Mouse (Mus musculus) kidney, postnatal 25 days (tissue): Measurements from ENCODE around the gene Avpr2.

Experiments
- DNase-seq, 2 experiments: peaks; one replicate each; pipeline ENCODE4 v3.0.0; 2021; ENCODE audit warnings: mixed read lengths in 2 of 2

Gene Avpr2

DNA sequence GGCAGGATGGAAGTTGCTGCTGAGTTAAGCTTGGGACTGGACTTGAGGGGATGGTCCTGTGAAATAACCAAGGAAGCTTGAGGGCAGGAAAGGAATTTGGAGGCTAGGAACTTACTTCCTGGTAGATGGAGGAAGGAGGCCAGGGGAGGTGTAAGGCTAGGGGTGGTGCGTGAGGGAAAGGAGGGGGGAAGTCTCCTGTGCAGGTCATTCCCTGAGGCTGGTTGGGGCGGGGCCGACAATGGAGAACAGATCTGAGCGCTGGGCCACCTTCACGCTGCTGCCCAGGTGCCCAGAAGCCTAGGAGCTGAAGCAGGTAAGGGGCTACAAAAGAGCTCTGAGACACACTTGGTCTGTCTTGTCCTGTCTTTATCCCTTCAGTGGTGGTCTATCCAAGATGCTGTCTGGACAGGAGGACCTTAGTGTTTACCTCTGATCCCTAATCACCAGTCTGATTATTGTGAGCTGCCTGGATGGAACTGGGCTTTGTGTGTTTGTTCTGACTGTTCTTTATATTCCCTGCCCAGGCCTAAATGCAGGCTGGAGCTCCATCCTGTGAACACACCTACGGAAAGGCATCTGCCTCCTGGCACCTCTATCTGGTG lies at the start of gene Avpr2:
Avpr2 (plus strand) TSS at position 552 of the 602 bp plus-strand sequence.
- peak; percentile 49 to 65 for DNase-seq

DNA sequence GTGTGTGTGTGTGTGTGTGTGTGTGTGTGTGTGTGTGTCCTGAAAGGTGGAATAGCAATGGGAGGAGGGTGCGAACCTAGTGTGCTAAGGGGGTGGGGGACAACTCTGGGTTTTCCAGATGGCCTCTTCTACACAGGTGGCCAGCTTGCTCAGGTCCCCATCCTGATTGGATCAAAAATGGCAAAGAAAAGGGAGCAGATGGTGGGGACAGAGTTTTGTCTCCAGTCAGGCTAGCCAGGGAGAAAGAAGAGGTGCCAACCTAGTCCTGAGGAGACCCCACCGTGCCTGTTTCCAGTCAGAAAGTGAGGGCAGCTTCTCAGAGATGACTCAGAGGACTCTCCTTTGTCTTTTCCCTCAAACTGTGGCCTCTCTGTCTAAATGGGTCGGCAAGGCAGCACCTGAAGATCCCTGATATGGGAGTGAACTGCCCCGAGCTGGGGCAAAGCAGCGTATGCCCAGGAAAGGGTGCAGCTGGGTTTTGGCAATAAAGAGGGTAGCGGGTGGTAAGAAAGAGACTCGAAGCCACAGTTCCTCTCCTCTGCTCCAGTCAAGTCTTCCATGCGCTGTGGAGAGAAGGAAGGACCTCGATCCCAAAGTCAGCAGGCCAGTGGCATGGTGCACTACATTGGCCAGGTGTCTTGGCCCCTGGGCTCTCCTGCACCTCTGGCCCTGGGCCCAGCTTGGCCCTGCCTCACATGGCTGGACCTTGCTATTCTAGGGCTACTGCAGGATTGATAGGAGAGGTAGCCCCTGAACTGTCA lies 37.4 kb upstream of the Avpr2 start:
- DNase-seq = no peak

DNA sequence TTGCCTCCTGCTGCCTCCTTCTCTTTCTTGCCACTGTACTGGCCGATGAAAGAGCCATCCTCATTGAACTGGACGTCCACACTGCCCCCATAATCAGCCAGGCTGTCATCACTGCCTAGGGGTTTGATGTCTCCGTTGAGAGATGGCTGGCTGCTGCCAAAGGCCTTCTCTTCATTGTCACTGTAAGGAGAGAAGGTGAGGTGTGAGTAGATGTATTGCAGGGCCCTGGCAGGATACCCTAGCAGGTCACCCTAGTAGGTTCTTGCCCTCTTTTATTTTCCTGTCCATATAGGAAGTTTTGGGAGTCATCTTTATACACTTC lies 36.9 kb upstream of the Avpr2 start:
- no peak for DNase-seq

DNA sequence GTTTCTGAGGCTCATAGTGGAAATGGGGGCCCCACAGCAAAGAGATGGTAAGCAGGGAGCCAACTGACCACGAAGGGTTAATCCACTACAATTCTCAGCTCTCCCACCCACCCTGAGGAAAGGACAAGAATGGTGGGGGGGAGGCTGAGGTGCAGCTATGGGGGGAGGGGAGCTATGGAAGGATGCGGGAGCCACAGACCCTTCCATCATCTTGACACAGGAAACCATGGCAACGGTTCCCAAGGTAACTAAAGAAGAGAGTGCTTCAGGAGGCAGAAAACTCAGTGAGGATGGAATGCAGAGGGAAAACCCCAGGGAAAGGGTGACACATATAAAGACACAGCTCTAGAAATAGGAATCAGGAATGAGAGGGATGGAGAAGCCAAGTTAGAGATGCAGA lies 27.2 kb upstream of the Avpr2 start:
- no peak for DNase-seq

DNA sequence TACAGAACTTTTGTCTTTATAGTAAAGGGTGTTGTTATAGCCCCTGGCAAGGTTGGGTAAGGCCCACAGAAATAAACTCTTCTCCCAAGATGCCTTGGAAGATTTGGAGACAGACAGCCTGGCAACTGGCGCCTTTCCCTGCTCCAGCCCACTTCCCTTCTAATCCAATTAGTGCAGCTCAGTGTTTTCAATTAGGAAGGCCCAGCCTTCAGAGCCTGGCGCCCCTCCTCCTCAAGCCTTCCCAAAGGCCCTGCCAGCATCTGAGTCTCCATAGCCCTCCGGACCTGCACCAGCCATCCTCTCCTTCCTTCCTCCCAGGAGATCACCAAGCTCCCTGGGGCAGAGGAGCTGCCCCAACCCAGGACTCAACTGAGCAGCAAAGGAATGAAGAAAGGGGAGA lies 24.6 kb upstream of the Avpr2 start:
- no peak for DNase-seq

DNA sequence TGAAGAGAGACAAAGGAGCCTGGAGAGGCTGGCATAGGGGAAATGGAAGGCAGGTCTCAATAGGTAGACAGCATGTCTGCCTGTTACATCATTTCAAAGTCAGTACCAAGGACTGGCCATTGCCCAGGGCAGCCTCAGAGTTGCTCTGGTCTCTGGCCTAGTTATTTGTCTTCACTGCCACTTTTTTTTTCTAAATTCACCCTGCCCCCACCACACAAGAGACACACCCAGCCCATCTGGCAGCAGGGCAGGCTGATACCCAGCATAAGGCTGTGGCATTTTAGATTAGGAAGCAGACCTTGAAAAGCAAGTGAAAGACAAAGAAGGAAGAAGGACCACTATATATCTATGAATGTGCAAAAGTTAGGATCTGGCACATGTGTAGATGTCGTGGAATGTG lies 24.1 kb upstream of the Avpr2 start:
- no peak for DNase-seq

DNA sequence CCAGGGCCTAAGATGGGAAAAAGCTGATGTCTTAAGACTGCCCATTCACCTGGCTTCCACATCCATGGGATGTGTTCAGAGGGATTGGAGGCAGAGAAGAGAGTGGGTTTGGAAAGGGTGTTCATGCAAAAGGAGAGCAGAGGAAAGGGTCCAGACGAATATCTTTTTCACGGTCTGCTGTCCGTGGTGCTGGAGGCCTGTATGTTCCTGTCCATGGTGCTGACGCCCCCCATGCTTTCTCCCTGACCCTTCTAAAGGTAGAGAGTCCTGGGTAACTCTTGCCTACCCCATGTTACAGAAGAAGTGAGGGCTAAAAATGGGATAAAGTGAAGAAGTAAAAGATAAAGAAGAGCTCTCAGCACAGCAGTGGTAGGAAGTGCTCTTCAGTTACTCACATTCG lies 22.6 kb upstream of the Avpr2 start:
- peak in 1 of 2 experiments; percentile 32 for DNase-seq

DNA sequence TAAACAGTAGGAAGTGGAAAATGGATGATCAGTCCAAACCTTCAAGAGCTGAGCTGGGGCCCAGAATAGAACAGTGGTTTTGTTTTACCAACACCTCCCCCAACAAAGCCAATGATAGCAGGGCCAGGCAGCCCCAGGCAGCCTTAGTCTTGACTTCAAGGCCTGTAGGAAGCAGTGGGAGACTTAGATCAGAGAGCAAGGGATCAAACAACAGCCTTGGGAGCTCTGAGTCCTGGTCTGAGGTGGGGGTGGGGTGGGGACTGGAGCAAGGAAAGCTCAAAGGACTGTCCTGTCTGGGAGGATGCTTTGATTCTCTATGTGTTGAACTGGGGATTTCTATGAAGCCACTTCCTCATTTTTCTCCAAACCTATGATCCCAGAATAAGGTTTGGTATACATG lies 20.4 kb upstream of the Avpr2 start:
- DNase-seq = no peak

DNA sequence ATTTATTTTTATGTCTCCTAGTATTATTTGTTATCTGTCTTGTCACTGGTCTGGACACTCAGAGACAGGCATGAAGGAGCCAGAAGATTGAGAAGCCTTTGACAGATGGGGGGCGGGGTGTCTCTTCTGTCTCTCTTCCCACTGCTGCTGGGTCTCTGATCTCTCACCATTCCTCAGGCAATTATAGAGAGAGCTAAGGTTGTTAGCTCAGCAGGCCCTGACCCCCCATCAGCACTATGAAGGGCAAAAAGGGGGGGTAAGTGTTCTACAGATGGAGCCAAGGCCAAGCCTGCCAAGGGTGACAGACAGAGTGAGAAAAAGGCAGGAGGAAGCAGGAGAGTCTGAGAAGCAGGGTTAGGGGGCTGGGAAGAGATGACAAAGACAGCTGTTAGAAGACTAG lies 19.9 kb upstream of the Avpr2 start:
- DNase-seq = no peak

DNA sequence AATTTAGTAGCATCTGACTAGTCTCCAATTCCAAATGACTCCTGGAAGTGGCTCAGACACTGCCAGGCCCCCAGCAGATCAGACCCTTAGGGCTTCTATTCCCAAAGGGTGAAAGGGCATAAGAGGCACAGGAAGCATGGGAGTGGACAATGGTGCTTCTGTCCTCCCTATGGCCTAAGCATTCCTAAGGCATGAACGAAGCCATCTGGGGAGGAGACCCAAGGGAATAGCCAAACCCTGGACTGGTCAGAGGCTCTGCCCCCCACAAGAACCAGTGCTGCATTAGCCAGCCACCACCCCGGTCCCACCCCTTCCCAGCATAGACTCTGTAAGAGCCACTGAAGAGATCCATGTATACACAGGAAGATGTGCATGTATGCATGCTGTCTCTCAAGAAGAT lies 16.0 kb upstream of the Avpr2 start:
- no peak for DNase-seq

DNA sequence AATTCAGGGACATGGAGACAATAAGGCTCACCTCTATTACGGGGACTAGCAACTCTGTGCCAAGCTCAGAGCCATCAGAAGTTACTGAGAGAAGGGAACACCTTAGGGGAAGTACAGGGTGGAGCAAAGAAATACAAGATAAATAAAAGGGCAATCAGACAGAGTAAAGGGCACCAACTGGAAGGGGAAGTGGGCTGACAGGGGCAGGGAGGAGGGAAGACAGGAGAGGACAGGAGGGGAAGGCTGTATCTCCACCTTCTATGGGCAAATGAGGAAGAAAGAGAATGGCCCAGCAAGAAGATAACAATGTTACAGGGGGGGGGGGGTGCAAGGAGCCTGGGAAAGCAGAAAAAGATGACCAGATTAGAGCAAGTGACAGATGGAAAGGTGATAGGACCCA lies 14.9 kb upstream of the Avpr2 start:
- no peak for DNase-seq

DNA sequence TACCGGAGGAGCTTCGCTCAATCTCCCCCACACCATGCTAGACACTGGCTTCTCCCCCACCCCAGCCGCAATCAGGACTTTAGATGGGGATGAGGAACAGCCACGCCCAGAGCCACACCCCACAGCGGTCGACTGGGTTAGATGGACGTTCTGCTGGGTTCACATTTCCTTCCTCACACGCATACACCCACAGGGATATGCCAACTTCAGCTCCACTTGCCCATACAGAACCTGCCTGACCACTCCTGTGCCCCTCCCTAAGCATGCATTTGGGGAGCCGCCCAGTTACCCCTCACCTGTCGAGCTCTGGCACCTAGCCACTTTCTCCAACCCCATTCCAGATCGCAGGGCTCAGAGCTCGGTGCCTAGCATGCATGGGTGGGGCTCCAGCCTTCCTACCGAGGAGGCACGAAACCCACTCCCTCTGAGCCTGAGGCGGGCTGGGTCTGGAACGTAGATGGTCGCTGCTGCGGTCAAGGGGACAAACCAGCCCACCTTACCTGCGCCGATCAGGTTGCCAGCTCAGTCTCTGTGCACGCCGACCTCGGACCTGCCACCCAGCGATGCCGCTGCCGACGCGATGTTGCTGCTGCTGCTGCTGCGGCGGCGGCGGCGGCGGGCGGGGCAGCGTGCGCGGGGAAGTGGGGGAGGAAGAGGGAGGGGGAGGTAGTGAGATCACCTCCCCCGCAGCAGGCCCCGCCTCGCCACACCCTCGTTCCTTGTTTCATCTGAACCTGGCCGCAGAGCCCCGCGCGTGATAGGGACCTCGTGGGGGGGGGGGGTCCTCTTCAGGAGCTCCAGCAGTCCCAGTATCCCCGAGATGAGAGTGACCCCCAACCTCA lies 11.5 kb upstream of the Avpr2 start:
- DNase-seq = peak; percentile 42 to 69

DNA sequence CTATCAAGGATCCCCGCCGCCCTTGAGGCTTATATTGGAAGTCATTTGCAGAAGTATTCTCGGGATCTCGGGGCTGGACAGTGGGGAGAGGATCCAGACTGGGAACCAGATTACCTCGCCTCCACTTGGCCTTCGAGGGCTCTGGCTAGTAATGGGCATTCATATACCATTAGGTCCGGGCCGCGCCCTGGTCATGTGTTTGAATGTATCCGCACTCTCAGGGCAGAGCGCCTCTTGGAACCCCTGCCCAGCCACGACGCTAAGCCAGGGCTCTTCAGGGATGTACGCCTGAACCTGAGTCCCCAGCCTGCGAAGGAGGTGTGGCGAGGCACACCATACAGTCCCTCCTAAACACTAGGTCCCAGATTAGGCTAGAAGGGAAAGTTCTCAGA lies 10.9 kb upstream of the Avpr2 start:
- no peak for DNase-seq

DNA sequence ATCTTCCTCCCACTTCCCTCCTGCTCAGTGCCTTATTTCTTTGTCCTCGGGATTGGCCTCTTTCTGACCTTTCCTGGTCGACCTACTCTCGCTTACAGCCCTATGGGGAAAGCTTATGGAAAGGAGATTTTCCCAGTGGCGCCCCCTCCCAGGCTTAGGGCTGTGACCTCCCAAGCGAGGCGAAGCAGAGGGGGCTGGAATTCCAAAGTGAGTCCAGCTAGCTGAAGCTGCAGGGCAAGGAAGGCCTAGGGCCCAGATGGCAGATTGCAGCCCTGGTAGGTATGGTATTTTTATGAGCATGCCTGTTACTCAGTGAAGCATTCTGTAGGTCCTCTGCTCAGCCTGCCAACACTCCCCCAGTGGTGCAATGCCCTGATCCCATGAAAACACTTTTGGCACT lies 10.4 kb upstream of the Avpr2 start:
- DNase-seq = peak; percentile 18 to 61

DNA sequence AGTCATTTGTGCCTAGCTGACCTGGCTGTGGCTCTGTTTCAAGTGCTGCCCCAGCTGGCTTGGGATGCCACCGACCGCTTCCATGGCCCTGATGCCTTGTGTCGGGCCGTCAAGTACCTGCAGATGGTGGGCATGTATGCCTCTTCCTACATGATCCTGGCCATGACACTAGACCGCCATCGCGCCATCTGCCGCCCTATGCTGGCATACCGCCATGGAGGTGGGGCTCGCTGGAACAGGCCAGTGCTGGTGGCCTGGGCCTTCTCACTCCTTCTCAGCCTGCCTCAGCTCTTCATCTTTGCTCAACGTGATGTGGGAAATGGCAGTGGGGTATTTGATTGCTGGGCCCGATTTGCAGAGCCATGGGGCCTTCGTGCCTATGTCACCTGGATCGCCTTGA lies 931 bp downstream of the Avpr2 start:
- DNase-seq = no peak

DNA sequence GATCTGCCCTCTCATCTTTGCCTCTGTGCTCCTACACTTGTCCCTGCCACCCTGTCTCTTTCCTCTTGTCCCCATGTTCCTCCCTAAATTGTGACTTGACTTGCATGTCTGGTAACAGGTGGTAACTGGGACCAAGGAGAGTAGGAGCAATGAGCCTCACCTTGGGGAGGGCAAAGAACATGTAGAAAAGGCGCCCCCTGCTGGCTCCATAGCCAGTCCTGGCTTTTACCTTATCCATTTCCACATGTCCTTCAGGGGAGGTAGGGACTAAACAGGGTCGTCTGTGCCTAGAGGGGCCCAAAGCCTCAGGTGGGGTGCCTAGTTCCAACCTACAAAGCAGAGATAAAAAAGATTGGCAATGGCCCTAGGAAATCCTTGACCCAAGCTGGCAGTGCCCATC lies 3.8 kb downstream of the Avpr2 start, which contains the start of gene L1cam:
L1cam (minus strand) TSS at position 387 of the 400 bp plus-strand sequence.
- peak; percentile 56 to 78 for DNase-seq

DNA sequence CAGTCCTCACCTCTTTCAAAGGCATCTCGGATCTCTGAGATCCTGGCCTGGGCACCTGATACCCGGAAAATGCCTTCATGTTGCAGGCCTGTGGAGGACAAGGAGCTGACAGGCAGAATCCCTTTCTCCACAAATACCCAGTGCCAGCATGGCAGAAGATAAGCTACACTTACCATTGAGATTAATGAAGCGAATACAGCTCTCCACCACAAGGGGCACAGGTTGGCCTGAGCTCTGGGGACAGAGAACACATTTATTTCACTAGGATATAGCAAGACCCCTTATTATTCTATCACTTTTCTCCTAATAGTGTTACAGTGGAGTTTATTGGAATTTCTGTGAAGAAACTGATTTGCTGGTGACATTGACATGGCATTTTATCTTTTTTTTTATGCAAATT lies 6.1 kb downstream of the Avpr2 start:
- no peak for DNase-seq

DNA sequence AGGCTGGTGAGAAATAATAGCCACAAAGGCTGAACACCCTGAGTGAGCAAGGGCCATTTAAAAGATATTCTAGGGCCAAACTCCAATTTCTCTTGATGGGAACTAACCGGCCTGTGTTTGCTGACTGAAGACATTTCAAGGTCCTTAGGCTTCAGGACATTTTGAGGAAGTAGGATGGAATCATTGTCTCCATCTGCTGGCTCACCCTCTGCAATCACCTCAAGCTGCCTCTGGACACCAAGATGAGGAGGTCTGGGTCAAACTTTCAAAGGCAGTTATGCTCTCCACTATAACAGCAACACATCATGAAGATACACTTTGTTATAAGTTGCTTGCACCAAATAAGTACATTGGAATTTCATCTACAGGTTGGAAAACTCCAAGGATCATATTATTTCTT lies 18.1 kb downstream of the Avpr2 start:
- DNase-seq = no peak

DNA sequence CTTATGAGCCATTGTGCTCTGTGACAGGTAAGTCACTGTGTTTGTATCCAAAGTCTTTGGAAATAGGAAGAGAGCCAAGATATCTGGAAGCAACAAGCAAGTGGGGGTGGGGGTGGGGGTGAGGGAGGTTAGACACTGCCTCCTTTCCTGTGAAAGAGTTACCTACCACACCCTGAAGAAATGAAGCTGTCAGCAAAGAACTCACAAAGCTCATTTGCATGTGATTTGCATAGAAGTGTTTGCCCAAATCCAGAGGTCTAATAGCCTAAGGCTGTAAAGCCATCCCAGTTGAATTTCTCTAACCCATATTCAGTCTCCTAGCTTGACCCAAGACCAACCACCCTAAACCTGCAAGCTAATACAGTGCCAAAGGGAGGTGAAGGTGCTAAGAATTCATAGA lies 18.5 kb downstream of the Avpr2 start:
- no peak for DNase-seq

DNA sequence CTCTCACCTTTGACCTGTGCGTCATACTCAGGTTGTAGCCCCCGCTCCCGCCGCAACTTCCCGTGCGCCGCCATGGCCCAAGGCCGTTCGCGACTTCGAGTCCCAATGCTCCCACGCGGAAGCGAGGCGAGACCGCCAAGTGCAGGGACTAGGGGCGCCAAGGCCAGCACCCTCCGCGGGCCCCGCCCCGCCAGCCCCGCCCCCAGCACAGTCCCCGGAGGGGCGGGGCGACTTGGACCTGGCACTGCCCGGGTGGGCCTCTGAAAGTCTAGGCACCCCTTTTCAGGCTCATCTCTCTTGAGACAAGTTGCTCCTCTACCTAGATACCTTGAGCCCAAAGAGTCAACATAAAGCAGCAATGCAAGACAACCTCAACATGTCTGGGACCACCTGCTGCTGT lies 19.3 kb downstream of the Avpr2 start:
- peak in 1 of 2 experiments; percentile 48 for DNase-seq

DNA sequence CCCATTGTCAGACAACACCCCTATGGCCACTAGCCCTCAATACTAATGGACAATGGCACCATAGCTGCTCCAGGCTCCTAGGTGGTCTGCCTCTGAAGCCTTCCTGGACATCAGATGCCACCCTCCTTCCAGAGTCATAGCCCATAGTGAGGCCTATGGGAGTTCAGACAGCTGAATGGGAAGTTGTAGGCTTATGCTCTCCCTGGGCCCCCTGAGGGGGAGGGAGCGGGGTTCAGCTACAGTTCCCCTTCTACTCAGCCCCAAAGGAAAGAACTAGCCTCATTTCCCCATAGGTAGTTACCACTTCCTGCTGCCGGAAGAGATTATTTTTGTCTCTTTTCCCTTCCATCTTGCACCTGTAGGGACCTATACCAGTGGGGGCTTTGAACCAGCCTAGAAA lies 19.7 kb downstream of the Avpr2 start:
- no peak for DNase-seq

DNA sequence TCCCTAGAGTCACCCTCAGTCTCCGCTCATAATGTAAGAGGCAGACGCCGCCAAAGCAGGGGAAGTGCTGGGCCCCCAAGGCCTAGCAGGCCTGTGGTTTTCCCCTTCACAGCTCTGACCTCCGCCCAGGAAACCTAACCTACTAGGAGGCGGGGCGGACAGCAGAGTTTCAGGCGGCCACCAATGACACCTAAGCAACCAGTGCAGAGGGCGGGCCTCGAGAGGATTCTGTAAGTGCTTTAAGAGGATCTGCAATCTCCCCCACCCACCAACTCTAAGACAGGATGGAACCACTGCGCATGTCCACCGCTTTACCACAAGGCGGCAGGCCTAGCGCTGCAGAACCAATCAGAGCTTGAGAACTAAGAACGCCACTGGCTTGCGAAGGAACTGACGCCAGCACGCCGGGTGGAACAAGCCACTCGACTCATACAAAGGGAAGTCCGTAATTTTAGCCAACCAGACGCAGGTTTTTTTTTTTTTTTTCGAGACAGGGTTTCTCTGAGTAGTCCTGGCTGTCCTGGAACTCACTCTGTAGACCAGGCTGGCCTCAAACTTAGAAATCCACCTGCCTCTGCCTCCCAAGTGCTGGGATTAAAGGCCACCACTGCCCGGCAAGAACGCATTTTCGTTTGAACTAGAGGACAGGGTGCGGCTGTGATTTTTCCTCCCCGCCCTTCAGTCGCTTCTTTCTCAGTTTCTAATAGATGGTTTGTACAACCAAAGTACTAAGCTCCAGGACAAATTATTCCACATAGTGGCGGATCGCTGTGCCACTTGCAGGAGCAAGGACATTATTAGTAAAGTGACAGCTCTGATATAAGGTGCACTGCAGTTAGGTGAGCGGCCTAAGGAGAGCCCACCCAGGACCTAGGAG lies 23.2 kb downstream of the Avpr2 start:
- DNase-seq = peak; percentile 95 to 97

DNA sequence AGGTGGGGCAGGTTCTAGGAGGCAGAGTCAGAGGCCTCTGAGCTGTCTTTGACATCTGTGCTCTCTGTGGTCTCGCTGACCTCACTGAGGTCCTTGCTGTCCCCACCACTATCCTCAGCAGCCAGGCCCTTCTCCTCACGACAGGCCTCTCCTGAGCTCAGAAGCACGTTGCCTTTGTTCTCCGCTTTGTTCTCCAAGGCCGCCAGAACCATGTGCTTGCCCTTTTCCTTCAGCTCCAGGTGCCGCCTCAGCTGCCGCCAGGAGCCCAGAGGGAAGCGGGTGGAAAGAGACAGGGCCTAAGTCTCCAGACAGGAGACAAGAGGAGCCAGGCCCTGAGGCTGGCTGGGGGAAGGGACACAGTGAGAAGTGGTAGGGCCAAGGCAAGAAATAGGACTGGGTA lies 25.0 kb downstream of the Avpr2 start:
- no peak for DNase-seq
